Mouse (Mus musculus): ENCODE data around the gene Tsc22d4.
"Not testable (repeated sequence)": the region's sequence is repeated elsewhere in the genome, so short reads cannot be mapped to it uniquely, and the experiment has no call there.

Gene Tsc22d4

DNA sequence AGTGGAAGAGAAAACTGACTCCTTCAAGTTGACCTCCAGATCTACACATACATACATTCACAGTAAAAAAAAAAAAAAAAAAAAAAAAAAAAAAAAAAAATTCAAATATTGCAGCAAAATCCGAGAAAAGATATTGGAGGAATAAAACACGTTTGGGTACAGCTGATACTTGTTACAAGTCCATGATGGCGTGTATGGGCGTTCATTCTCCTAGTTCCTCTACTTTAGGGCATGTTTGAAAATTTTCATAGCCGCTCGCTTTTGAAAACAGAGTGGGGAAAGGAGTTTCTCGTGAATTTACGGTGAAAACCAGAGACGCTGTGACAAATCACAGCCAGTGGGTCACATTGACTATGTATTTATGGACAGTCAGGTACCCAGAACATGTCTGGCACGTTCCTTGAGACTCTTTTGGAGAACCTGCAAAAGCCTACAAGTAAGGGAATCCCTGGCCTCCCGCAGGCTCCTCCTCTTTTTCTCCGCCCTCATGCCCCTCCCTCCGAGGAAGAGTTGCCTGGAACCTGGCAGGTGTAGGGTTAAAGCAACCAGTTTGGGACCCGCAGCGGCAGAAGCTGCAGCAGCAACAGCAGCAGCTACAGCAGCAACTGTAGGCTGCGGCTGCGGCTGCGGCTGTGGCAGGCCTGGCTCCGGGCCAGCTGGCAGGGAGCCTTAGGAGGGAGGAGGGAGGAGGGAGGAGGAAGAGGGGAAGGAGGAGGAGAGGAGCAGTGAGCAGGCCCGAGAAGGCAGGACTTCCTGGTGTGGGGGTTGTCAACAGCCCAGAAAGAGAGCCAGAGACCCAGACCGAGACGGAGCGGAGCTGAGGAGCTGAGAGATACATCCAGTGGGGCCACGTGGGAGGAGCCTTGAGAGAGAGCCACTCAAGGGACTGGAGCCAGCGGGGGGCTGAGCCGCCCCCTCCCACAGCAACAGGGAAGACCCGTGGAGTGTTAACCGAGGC is at the start of gene Tsc22d4:
TSS of gene Tsc22d4 (plus strand) at position 517 of the 958 bp plus-strand sequence.
- peak; percentile 79 for DNase-seq (ENCODE audit: low read depth, low spot score)

GRCm38 (mm10) chr5:137695930-137696329 is 49.6 kb upstream of the Tsc22d4 start:
- no peak for DNase-seq (ENCODE audit: low read depth, low spot score)

DNA sequence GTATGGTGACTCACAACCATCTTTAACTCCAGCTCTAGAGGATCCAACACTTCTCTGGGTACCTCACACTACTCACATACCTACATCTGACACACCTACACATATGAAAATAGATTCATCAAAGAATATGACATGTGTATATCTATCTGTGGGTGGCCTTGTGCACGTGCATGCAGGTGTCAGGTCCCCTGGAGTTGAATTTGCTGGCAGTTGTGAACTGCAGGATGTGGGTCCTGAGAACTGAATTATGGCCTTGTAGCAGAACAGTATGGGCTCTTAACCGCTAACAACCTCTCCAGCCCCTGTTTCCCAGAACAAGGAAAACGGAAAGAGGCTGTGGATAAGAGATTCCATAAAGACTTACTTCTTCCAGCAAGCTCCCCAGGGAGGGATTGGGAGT is 46.5 kb upstream of the Tsc22d4 start:
- DNase-seq (ENCODE audit: low read depth, low spot score), result no peak

DNA sequence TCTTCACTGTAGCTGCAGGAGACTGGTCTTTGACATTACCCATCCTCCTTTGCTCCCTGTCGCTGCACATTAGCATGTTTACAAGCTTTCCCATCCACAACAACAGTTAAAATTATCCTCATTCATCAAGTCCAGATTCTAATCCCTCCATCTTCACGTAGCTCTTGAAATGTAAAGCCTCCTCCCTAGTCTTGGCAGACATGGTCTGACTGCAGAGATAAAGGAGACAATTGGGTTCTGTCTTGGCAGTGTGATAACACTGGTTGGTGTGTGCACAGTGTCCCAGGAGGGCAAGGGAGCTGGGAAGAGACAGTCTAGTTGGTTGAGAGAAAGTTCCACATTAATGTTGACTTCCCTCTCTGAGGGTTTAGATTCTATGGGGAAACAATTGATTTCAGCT is 45.7 kb upstream of the Tsc22d4 start:
- DNase-seq (ENCODE audit: low read depth, low spot score), result no peak

DNA sequence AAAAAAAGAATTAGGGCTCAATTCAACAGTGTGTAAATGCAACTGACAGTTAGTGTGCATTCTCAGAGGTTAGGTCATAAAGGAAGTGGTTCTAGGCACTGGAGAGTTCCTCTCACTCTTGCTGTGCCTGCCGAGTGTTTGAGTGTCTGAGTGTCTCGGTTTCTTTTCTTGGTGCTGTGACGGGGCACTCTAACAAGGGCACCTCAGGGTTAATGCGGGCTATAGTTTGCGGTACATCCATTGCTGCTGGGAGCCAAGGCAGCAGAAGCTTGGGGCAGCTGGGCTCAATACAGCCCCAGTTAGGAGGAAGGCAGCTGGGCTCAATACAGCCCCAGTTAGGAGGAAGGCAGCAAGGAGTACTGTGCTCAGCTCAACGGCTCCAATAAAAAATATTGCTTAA is 40.3 kb upstream of the Tsc22d4 start:
- DNase-seq (ENCODE audit: low read depth, low spot score), result no peak

- DNase-seq (ENCODE audit: low read depth, low spot score), result no peak
These were observed 38.5 kb upstream of the Tsc22d4 start for GRCm38 (mm10) chr5:137706913-137707633.

DNA sequence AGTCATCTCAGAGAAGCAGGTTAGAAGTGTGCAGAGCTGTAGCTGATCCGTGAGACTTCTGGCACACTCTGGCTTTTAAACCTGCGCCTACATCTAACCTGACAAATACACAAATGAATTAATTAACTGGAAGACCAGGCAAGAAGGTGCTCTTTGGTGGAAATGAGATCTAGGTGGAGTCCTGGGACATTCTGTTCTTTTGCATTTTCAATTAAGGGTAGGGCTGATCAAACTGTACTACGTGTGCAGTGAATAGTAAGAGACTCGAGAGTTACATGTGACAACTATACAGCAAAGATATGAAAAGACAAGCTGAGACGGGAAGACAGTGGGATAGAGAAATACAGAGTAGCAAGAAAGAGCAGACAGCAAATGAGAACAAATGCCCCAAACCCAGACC is 32.1 kb upstream of the Tsc22d4 start:
- no peak for DNase-seq (ENCODE audit: low read depth, low spot score)

- DNase-seq (ENCODE audit: low read depth, low spot score), result no peak
These were observed 29.8 kb upstream of the Tsc22d4 start for GRCm38 (mm10) chr5:137715685-137716084.

DNA sequence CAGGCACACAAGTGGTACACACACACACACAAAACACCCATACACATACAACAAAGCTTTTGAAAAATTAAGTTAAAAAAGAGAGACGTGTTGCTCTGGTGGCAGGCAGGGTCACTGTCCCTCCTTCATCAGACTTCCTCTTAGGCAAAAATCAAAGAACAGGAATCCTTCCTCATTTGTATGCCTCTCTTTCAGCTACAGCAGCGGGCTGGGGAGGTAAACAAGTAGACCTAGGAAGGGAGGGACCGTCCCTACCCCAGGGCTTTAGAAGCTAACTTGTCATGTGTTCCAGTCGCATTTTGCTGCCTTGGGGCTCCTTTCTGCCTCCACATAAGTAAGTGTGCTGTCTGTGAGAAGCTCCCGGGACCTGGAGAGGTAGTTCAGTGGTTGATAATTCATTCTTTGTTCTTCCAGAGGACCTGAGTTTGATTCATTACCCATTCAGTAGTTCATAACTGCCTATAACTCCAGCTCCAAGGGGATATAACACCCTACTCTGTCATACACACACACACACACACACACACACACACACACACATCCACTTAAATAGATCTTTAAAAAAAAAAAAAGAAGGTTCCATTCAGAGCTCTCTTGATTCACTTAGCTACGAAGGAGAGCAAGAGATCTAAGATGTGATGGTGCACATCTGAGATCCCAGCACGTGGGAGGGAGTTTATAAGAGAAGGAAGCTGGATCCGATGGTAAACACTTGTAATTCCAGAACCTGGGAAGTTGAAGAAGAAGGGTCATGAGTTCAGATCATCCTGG is 27.3 kb upstream of the Tsc22d4 start:
- no peak for DNase-seq (ENCODE audit: low read depth, low spot score)

GRCm38 (mm10) chr5:137719088-137719487 is 26.4 kb upstream of the Tsc22d4 start:
- DNase-seq (ENCODE audit: low read depth, low spot score), result no peak

DNA sequence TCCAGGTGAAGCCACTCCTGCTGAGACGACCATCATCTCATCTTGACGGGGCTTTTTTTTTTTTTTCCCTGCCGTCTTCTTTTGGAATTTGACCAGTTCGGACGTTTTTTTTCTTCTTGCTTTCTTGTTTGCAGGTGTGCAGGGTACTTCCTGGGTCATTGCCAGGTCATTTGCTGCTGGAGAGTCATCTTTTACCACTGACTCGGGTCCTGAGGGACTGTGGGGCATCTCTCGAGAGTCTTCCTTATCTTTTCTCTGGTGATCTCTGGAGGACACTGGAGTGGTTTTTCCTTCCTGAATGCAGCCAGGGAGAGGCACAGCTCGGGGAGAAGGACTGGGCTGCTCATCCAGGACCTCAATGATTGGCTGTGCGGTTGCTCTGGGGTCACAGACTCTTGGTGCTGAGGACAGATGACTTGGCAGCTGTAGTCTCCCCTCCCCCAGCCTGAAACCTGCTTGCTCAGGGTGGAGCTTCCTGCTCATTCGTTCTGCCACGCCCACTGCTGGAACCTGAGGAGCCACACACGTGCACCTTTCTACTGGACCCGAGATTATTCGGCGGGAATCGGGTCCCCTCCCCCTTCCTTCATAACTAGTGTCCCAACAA is 24.9 kb upstream of the Tsc22d4 start:
- not testable (repeated sequence) for DNase-seq (ENCODE audit: low read depth, low spot score)

DNA sequence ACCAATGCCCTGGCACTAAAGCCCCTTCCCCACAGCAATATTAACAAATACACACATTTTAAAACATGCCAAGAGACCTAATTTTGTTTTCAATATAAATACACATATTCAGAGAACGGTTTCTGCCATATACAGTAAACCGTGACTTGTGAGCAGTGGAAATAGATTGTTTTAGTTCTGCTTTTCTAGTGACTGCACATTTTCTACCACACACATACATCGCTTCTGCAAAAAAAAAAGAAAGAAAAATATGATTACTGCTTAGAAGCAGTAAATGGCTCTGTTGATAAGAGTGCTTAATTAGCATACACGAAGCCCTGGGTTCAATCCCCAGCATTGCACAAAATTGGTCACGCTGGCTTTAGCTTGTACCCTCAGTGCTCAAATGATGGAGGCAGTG is 21.7 kb upstream of the Tsc22d4 start:
- no peak for DNase-seq (ENCODE audit: low read depth, low spot score)

- DNase-seq (ENCODE audit: low read depth, low spot score), result no peak
These were observed 18.8 kb upstream of the Tsc22d4 start for GRCm38 (mm10) chr5:137726767-137727166.

DNA sequence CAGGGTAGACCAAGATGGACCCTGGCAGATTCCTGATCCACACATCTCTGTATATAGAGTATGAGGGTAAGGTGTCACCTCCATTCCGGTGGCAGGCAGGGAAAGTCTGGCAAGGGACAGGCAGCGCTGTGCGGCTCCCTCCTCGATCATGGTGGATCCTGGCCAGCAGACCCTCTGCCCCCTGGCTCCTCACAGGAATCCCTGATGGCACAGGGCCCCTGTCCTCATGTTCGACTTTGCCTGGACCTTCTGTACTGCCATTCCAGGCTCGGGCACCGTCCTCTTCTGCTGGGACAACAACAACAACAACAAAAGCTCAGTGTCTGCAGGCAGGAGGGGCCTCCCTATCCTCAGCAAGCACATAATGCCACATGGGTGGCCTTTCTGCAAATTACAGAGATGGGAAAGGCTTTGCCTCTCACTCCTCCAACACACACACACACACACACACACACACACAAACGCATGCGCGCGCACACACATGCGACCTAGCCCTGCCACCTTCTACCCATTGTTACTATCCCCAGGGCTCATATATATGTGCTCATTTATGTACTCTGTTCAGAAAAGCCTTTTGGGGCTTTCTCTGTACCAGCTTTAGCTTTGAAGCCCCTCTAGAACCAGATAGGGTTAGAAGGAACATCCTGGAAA is 11.8 kb upstream of the Tsc22d4 start:
- no peak for DNase-seq (ENCODE audit: low read depth, low spot score)

DNA sequence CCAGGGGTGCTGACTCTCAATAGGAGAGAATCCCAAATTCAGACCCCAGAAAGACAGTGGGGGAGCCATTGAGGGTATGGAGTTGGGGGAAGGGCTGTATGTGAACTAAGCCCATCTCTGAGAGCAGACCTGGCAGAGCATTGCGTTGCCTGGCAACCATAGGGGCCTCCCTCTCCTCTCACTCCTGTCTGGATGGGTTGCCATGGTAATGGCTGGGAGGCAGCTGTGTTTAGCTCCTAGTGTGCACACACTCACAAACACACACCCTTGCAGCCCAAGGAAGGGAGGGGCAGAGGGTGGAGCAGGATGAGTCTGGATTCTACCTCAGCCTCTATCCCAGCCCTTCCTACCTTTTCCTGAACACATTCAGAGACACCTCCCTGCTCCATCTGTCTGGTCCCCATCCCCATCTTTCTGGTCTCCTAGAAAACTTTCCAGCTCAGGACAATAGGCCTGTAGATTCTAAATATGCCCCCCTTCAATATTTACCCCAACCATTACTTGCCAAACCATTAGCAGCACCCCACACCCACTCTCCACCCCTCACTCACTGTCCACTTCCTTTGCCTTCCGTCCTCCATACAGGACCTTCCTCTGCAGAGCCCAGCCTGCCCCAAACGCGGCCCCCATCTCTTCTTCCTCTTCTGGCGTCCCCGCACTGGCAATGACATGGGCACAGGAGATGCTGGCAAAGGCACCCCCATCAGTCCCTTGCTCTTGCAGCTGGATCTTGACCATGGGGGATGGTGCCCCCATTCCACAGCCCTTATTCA is 11.1 kb upstream of the Tsc22d4 start:
- DNase-seq (ENCODE audit: low read depth, low spot score), result peak; percentile 71

GRCm38 (mm10) chr5:137737400-137737940 is 8.1 kb upstream of the Tsc22d4 start:
- no peak for DNase-seq (ENCODE audit: low read depth, low spot score)

GRCm38 (mm10) chr5:137738516-137738915 is 7.0 kb upstream of the Tsc22d4 start:
- DNase-seq (ENCODE audit: low read depth, low spot score), result no peak

GRCm38 (mm10) chr5:137739471-137739870 is 6.1 kb upstream of the Tsc22d4 start:
- DNase-seq (ENCODE audit: low read depth, low spot score), result no peak

DNA sequence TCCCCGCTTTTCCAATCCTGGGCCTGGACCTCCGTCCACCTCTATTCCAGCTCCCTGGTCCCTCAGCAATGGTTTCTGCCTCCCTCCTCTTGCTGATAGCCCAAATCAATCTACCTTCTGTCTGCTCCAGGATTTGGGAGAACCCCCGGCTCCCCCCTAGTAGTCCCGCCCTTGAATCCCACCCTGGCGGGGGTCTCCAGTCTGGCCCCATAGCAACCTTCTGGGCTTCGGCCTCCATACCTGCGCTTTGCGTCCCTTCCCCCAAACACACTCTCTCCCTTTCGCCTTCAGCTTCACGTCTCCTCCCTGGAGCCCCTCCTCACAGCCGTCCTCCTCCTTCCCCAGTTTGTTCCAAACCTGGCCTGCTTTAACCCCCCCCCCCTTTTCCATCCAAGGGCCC is 5.0 kb upstream of the Tsc22d4 start:
- no peak for DNase-seq (ENCODE audit: low read depth, low spot score)
